Mouse (Mus musculus): ENCODE measurements around the gene Mrpl1. TPM values are rescaled to one million over a fixed set of nuclear protein-coding genes. Genes with fewer than 3 reads are reported as not detected.

Gene Mrpl1
- polyA plus RNA-seq, 2 experiments, result 11.4 to 17.5 TPM

- H3K4me3 ChIP-seq (replicated peaks; ENCODE audit: low read length), result no peak overlapping the region
- H3K4me2 ChIP-seq (replicated peaks; ENCODE audit: low read depth, low read length, severe bottlenecking), result no peak overlapping the region
- WGBS, result 94% methylated on average over 1 of the region's 1 CpGs
- no peak for ATAC-seq (ENCODE audit: low FRiP score, low read depth)
- no peaks in the 10 kb centered on the region for H3K4me1 ChIP-seq (ENCODE audit: control insufficient read depth, insufficient read depth, low read length)
- H3K9ac ChIP-seq (ENCODE audit: low read depth, low read length, severe bottlenecking), result no peak overlapping the region
- TF ChIP-seq POLR2A (IDR thresholded peaks at IDR 0.05; ENCODE audit: borderline replicate concordance, extremely low read depth, insufficient read depth, insufficient read length), result no peak
- H3K36me3 ChIP-seq (ENCODE audit: control insufficient read depth, insufficient read depth, low read length), result no peaks in the 10 kb centered on the region
- no peak overlapping the region for H3K27ac ChIP-seq (replicated peaks; ENCODE audit: low read depth, low read length)
- H3K9me3 ChIP-seq (ENCODE audit: control insufficient read depth, low read length), result no peaks in the 10 kb centered on the region
- no peaks in the 10 kb centered on the region for H3K27me3 ChIP-seq (ENCODE audit: control insufficient read depth, insufficient read depth, low read length)
- no peak for DNase-seq (ENCODE audit: low spot score)
Measured at GRCm38 (mm10) chr5:96189761-96190160, 19.5 kb upstream of the Mrpl1 start.

DNA sequence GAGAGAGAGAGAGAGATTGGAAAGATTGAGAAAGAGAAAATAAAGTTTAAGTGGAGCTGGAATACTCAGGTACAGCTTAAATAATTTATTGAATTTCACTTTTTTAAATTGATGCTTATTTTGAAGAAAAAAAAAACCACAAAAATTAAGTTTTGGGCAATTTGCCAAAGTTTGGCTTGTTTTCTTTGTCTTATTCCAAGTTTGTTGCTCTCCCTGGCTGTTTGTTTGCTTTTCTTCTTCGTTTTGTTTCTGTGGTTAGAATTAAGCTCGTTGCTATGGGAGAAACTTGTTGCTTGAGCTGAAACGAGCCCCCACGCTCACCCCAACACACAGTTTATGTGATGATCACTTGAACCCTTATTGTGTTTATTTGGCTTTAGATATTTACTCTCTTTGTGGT is 18.0 kb upstream of the Mrpl1 start:
- ATAC-seq (ENCODE audit: low FRiP score, low read depth) (no peak), DNase-seq (ENCODE audit: low spot score) (no peak)
- no peaks in the 10 kb centered on the region for H3K27me3 ChIP-seq (ENCODE audit: control insufficient read depth, insufficient read depth, low read length)
- H3K36me3 ChIP-seq (ENCODE audit: control insufficient read depth, insufficient read depth, low read length), result no peaks in the 10 kb centered on the region
- no peak overlapping the region for H3K4me2 ChIP-seq (replicated peaks; ENCODE audit: low read depth, low read length, severe bottlenecking)
- no peak for TF ChIP-seq POLR2A (IDR thresholded peaks at IDR 0.05; ENCODE audit: borderline replicate concordance, extremely low read depth, insufficient read depth, insufficient read length)
- no peak overlapping the region for H3K27ac ChIP-seq (replicated peaks; ENCODE audit: low read depth, low read length)
- H3K9me3 ChIP-seq (ENCODE audit: control insufficient read depth, low read length), result no peaks in the 10 kb centered on the region
- no peak overlapping the region for H3K4me3 ChIP-seq (replicated peaks; ENCODE audit: low read length)
- no peak overlapping the region for H3K9ac ChIP-seq (ENCODE audit: low read depth, low read length, severe bottlenecking)
- H3K4me1 ChIP-seq (ENCODE audit: control insufficient read depth, insufficient read depth, low read length), result no peaks in the 10 kb centered on the region
- 62% methylated on average over 4 of the region's 4 CpGs for WGBS

GRCm38 (mm10) chr5:96196547-96197052 is 12.7 kb upstream of the Mrpl1 start:
- TF ChIP-seq POLR2A (IDR thresholded peaks at IDR 0.05; ENCODE audit: borderline replicate concordance, extremely low read depth, insufficient read depth, insufficient read length), result no peak
- H3K36me3 ChIP-seq (ENCODE audit: control insufficient read depth, insufficient read depth, low read length), result no peaks in the 10 kb centered on the region
- no peaks in the 10 kb centered on the region for H3K27me3 ChIP-seq (ENCODE audit: control insufficient read depth, insufficient read depth, low read length)
- 41% methylated on average over 2 of the region's 2 CpGs for WGBS
- H3K4me2 ChIP-seq (replicated peaks; ENCODE audit: low read depth, low read length, severe bottlenecking), result no peak overlapping the region
- H3K9ac ChIP-seq (ENCODE audit: low read depth, low read length, severe bottlenecking), result no peak overlapping the region
- ATAC-seq (ENCODE audit: low FRiP score, low read depth), result no peak
- H3K27ac ChIP-seq (replicated peaks; ENCODE audit: low read depth, low read length), result no peak overlapping the region
- H3K4me3 ChIP-seq (replicated peaks; ENCODE audit: low read length), result no peak overlapping the region
- no peaks in the 10 kb centered on the region for H3K9me3 ChIP-seq (ENCODE audit: control insufficient read depth, low read length)
- no peak for DNase-seq (ENCODE audit: low spot score)
- H3K4me1 ChIP-seq (ENCODE audit: control insufficient read depth, insufficient read depth, low read length), result no peaks in the 10 kb centered on the region

- 48% methylated on average over 6 of the region's 6 CpGs for WGBS
Measured at GRCm38 (mm10) chr5:96198271-96198670, 11.0 kb upstream of the Mrpl1 start.

GRCm38 (mm10) chr5:96200269-96200668 is 9.0 kb upstream of the Mrpl1 start:
- H3K27ac ChIP-seq (replicated peaks; ENCODE audit: low read depth, low read length), result no peak overlapping the region
- no peak overlapping the region for H3K9ac ChIP-seq (ENCODE audit: low read depth, low read length, severe bottlenecking)
- no peaks in the 10 kb centered on the region for H3K36me3 ChIP-seq (ENCODE audit: control insufficient read depth, insufficient read depth, low read length)
- 76% methylated on average over 3 of the region's 3 CpGs for WGBS
- ATAC-seq (ENCODE audit: low FRiP score, low read depth) (no peak), DNase-seq (ENCODE audit: low spot score) (no peak)
- no peaks in the 10 kb centered on the region for H3K4me1 ChIP-seq (ENCODE audit: control insufficient read depth, insufficient read depth, low read length)
- no peaks in the 10 kb centered on the region for H3K27me3 ChIP-seq (ENCODE audit: control insufficient read depth, insufficient read depth, low read length)
- no peak overlapping the region for H3K4me2 ChIP-seq (replicated peaks; ENCODE audit: low read depth, low read length, severe bottlenecking)
- H3K4me3 ChIP-seq (replicated peaks; ENCODE audit: low read length), result no peak overlapping the region
- no peaks in the 10 kb centered on the region for H3K9me3 ChIP-seq (ENCODE audit: control insufficient read depth, low read length)
- TF ChIP-seq POLR2A (IDR thresholded peaks at IDR 0.05; ENCODE audit: borderline replicate concordance, extremely low read depth, insufficient read depth, insufficient read length), result no peak

More at GRCm38 (mm10) chr5:96198271-96198670, 11.0 kb upstream of the Mrpl1 start:
- DNase-seq (ENCODE audit: low spot score) (no peak), ATAC-seq (ENCODE audit: low FRiP score, low read depth) (no peak)
- H3K4me1 ChIP-seq (ENCODE audit: control insufficient read depth, insufficient read depth, low read length), result no peaks in the 10 kb centered on the region
- no peaks in the 10 kb centered on the region for H3K27me3 ChIP-seq (ENCODE audit: control insufficient read depth, insufficient read depth, low read length)
- no peaks in the 10 kb centered on the region for H3K36me3 ChIP-seq (ENCODE audit: control insufficient read depth, insufficient read depth, low read length)
- TF ChIP-seq POLR2A (IDR thresholded peaks at IDR 0.05; ENCODE audit: borderline replicate concordance, extremely low read depth, insufficient read depth, insufficient read length), result no peak
- H3K27ac ChIP-seq (replicated peaks; ENCODE audit: low read depth, low read length), result no peak overlapping the region
- H3K4me3 ChIP-seq (replicated peaks; ENCODE audit: low read length), result no peak overlapping the region
- no peak overlapping the region for H3K4me2 ChIP-seq (replicated peaks; ENCODE audit: low read depth, low read length, severe bottlenecking)
- H3K9ac ChIP-seq (ENCODE audit: low read depth, low read length, severe bottlenecking), result no peak overlapping the region
- no peaks in the 10 kb centered on the region for H3K9me3 ChIP-seq (ENCODE audit: control insufficient read depth, low read length)
